Mouse (Mus musculus): Measurements from ENCODE around the gene Crb3. TPM values are rescaled to one million over a fixed set of nuclear protein-coding genes. Genes with fewer than 3 reads are reported as not detected.

The Crb3 gene
- polyA plus RNA-seq (2011; ENCODE audit: insufficient read depth, insufficient read length, low read depth, missing spikeins) = 53.5 and 57.7 TPM in 2 replicates

DNA sequence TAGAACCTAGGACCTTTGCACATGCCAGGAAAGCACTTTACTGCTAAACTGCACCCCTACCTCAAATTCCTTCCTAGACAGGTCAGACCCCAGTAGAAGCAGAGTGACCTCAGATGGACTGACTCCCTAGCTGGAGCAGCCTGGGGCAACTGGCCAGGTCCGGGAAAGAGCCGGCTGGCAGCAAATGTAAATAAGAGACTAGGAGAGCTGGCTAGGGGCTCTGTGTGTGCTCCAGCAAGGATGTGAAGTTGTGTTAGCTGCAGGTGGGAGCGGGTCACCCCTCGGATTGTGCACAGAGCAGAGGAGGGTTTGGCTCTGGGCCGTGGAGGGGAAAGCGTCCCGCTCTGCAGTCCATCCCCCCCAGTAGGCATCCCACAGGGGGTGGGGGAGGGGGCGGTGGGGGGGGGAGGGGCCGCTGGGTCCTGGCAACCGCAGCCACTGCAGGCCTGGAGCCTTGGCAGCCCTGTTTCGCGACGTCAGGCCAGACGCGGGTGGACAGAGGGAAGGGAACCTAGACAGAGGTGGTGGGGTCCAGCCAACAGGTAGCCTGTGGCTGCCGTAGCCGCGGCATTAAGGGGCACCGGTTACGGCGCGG lies at the start of gene Crb3:
Crb3 (plus strand) TSS at position 215 of the 595 bp plus-strand sequence.
- Histone ChIP-seq H3K4me1 (ENCODE audit: control insufficient read depth, insufficient read depth, low read length) (peaks cover 7% of the 10 kb centered on the region), H3K27ac (ENCODE audit: insufficient read depth, low read length) (no peak within 1 kb of the TSS), H3K4me3 (ENCODE audit: low read depth, low read length) (peak within 1 kb of the TSS; percentile 67), H3K27me3 (ENCODE audit: control insufficient read depth, insufficient read depth, low read length, poor library complexity, severe bottlenecking) (no peaks in the 10 kb centered on the region), H3K9me3 (replicated peaks; ENCODE audit: control insufficient read depth, insufficient read depth, low read length, poor library complexity, severe bottlenecking) (no peaks in the 10 kb centered on the region), H3K36me3 (ENCODE audit: control insufficient read depth, insufficient read depth, low read length, poor library complexity, severe bottlenecking) (no peaks in the 10 kb centered on the region), H3K9ac (ENCODE audit: low read depth, poor library complexity, severe bottlenecking) (peak within 1 kb of the TSS; percentile 39)
- TF ChIP-seq CTCF (IDR thresholded peaks at IDR 0.05; ENCODE audit: low read depth, low read length) (no peak), EP300 (IDR thresholded peaks at IDR 0.05; ENCODE audit: insufficient read depth, low read depth, low read length) (no peak)

DNA sequence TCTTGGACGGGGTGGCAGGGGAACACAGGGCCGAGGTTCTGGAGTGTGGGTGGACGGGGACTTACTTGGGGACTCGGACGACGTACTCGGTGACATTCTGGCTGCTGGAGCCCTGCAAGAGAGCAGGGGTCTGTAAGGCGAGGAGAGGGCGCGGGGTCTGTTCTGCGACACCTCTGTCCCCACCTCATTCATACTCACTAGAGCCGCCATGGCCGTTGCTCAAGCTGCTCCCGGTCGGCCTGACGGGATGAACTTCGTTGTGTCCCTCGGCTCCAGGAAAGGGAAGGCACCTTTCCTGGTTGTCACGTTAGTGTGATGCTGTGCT lies 48.0 kb upstream of the Crb3 start:
- peak overlapping the region; percentile 42 for H3K27ac ChIP-seq (ENCODE audit: insufficient read depth, low read length)
- peaks cover 2% of the 10 kb centered on the region for H3K4me1 ChIP-seq (ENCODE audit: control insufficient read depth, insufficient read depth, low read length)
- no peaks in the 10 kb centered on the region for H3K9me3 ChIP-seq (replicated peaks; ENCODE audit: control insufficient read depth, insufficient read depth, low read length, poor library complexity, severe bottlenecking)
- H3K9ac ChIP-seq (ENCODE audit: low read depth, poor library complexity, severe bottlenecking) = peak overlapping the region; percentile 87
- 0 out of 2 replicates have a peak, but pooled peaks cover 4% of the 10 kb centered on the region for H3K36me3 ChIP-seq (ENCODE audit: control insufficient read depth, insufficient read depth, low read length, poor library complexity, severe bottlenecking)
- TF ChIP-seq EP300 (IDR thresholded peaks at IDR 0.05; ENCODE audit: insufficient read depth, low read depth, low read length) (no peak), POLR2A (IDR thresholded peaks at IDR 0.05; ENCODE audit: insufficient read depth, low read length) (no peak), CTCF (IDR thresholded peaks at IDR 0.05; ENCODE audit: low read depth, low read length) (no peak)
- H3K4me3 ChIP-seq (ENCODE audit: low read depth, low read length) = peak overlapping the region; percentile 93
- no peaks in the 10 kb centered on the region for H3K27me3 ChIP-seq (ENCODE audit: control insufficient read depth, insufficient read depth, low read length, poor library complexity, severe bottlenecking)

DNA sequence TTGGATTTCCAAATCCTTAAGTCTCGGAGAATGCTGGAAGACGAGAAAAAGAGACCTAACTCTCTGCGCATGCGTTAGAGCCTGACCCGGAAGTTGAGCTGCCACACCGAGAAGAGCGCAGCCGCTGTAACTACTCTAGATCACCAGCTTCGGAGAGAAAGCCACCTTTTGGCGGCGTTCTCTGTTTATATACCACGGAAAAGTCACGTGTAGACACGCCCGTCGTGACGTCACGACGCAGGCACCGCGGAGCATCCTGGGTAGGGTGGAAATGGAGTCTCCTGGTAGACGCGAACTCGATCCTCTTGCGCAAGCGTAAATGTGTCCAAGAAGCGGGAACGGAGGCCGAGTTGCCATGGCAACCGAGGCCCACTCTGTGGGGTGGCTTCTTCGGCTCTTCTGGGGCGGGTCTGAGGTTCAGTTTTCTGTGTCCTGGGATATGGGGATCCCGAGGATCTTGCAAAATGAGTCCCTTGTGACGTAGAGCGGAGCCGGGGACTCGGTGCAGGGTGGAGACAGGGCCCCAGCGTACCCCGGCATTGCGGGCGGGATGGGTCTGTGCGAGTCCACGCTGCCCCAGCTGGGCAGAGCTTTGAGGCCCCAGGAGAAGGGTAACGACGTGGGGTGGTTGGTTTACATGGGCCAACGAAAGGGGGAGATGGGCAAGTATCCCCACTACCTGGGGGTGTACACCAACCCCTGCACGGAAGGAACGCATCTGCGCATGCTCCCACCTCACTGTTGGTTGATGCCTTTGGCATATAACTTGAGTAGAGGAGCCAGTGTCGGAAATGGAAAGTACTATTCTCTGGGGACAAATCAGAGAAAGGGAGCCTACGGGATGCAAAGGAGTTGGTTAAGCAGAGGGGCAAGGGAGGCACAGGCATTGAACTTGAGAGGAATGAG lies 47.4 kb upstream of the Crb3 start, which contains the start of the genes Gtf2f1 and Gm17949:
Gtf2f1 (minus strand) TSS at position 53 of the 906 bp plus-strand sequence.
Gm17949 (plus strand) TSS at position 234 of the 906 bp plus-strand sequence.
- TF ChIP-seq EP300 (IDR thresholded peaks at IDR 0.05; ENCODE audit: insufficient read depth, low read depth, low read length) (no peak), POLR2A (IDR thresholded peaks at IDR 0.05; ENCODE audit: insufficient read depth, low read length) (peak; percentile 95)
- Histone ChIP-seq H3K36me3 (ENCODE audit: control insufficient read depth, insufficient read depth, low read length, poor library complexity, severe bottlenecking) (no peaks in the 10 kb centered on the region), H3K4me1 (ENCODE audit: control insufficient read depth, insufficient read depth, low read length) (peaks cover 2% of the 10 kb centered on the region), H3K9ac (ENCODE audit: low read depth, poor library complexity, severe bottlenecking) (peak within 1 kb of the TSS; percentile 87), H3K4me3 (ENCODE audit: low read depth, low read length) (peak within 1 kb of the TSS; percentile 93), H3K9me3 (replicated peaks; ENCODE audit: control insufficient read depth, insufficient read depth, low read length, poor library complexity, severe bottlenecking) (no peaks in the 10 kb centered on the region), H3K27ac (ENCODE audit: insufficient read depth, low read length) (peak within 1 kb of the TSS; percentile 66), H3K27me3 (ENCODE audit: control insufficient read depth, insufficient read depth, low read length, poor library complexity, severe bottlenecking) (no peaks in the 10 kb centered on the region)

DNA sequence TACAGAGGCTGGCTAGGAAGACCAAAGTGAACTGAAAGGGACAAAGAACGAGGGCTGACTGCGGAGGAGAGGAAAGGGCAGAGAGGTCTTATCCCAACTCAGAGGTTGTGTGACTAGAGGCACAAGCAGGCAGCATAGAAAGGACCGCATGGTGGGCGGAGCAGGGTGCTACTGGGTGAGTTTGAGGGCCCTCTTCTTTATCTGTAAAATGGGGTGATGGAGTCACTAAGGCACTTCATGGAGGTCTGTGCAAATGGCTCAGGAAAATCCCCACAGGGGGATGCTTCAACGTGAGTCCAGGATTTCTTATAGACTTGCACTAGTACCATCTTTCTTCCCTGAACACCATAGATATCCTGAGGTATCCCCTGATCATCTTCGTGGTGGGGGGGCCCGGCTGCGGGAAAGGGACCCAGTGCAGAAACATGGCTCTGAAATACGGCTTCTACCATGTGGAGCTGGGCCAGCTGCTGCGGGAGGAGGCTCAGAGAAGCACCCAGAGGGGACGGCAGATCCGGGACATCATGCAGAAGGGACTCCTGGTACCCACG lies 46.6 kb upstream of the Crb3 start:
- no peaks in the 10 kb centered on the region for H3K36me3 ChIP-seq (ENCODE audit: control insufficient read depth, insufficient read depth, low read length, poor library complexity, severe bottlenecking)
- H3K4me3 ChIP-seq (ENCODE audit: low read depth, low read length) = peak overlapping the region; percentile 91
- H3K4me1 ChIP-seq (ENCODE audit: control insufficient read depth, insufficient read depth, low read length) = no peaks in the 10 kb centered on the region
- H3K9ac ChIP-seq (ENCODE audit: low read depth, poor library complexity, severe bottlenecking) = peak overlapping the region; percentile 72
- peak overlapping the region; percentile 66; the same call in 1 of the 2 replicates for H3K27ac ChIP-seq (ENCODE audit: insufficient read depth, low read length)
- TF ChIP-seq CTCF (IDR thresholded peaks at IDR 0.05; ENCODE audit: low read depth, low read length) (no peak), POLR2A (IDR thresholded peaks at IDR 0.05; ENCODE audit: insufficient read depth, low read length) (no peak), EP300 (IDR thresholded peaks at IDR 0.05; ENCODE audit: insufficient read depth, low read depth, low read length) (no peak)
- H3K27me3 ChIP-seq (ENCODE audit: control insufficient read depth, insufficient read depth, low read length, poor library complexity, severe bottlenecking) = no peaks in the 10 kb centered on the region
- no peaks in the 10 kb centered on the region for H3K9me3 ChIP-seq (replicated peaks; ENCODE audit: control insufficient read depth, insufficient read depth, low read length, poor library complexity, severe bottlenecking)

DNA sequence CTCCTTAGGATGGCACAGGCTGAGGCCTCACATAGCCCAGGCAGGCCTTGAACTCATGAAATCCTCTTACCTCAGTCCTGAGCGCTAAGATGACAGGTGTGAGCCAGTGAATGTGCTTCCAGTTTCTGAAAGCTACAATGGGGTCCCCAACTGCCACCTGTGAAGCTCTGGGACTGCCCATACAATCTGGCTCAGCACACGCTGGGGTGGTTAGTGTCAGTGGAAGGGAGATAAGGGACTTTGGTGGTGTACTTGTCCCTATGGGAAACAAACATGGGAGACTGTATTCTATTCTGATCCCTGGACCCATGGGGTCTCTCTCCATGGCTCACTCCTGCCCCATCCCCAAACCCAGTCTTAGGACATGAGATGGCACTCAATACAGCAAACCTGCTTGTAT lies 39.2 kb upstream of the Crb3 start:
- H3K4me3 ChIP-seq (ENCODE audit: low read depth, low read length) = no peak overlapping the region
- H3K9me3 ChIP-seq (replicated peaks; ENCODE audit: control insufficient read depth, insufficient read depth, low read length, poor library complexity, severe bottlenecking) = no peaks in the 10 kb centered on the region
- no peak for TF ChIP-seq CTCF (IDR thresholded peaks at IDR 0.05; ENCODE audit: low read depth, low read length)
- TF ChIP-seq EP300 (IDR thresholded peaks at IDR 0.05; ENCODE audit: insufficient read depth, low read depth, low read length) = no peak
- TF ChIP-seq POLR2A (IDR thresholded peaks at IDR 0.05; ENCODE audit: insufficient read depth, low read length) = no peak
- H3K27me3 ChIP-seq (ENCODE audit: control insufficient read depth, insufficient read depth, low read length, poor library complexity, severe bottlenecking) = no peaks in the 10 kb centered on the region
- no peak overlapping the region for H3K9ac ChIP-seq (ENCODE audit: low read depth, poor library complexity, severe bottlenecking)
- H3K4me1 ChIP-seq (ENCODE audit: control insufficient read depth, insufficient read depth, low read length) = no peaks in the 10 kb centered on the region
- no peak overlapping the region for H3K27ac ChIP-seq (ENCODE audit: insufficient read depth, low read length)
- H3K36me3 ChIP-seq (ENCODE audit: control insufficient read depth, insufficient read depth, low read length, poor library complexity, severe bottlenecking) = peaks cover 32% of the 10 kb centered on the region

Data from ES-Bruce4 (cell line).